Mouse (Mus musculus) olfactory bulb, adult 2 months (tissue): ENCODE results near the gene Sbk1.
"Not testable (repeated sequence)": the region's sequence is repeated elsewhere in the genome, so short reads cannot be mapped to it uniquely, and the experiment has no call there.

Source experiments
- CTCF ChIP-seq: fragments of 200-500 bp; IDR thresholded peaks from 2 replicates; pipeline ENCODE4 v1.5.1; 2012; ENCODE audit warnings: low read depth, mild to moderate bottlenecking, low read length, moderate library complexity; ENCODE audit not compliant: insufficient read depth
- POLR2A ChIP-seq: fragments of 200-500 bp; IDR thresholded peaks from 2 replicates; pipeline ENCODE4 v1.6.1; 2012; ENCODE audit warnings: mild to moderate bottlenecking, low read depth, low read length, moderate library complexity; ENCODE audit not compliant: insufficient read depth

DNA sequence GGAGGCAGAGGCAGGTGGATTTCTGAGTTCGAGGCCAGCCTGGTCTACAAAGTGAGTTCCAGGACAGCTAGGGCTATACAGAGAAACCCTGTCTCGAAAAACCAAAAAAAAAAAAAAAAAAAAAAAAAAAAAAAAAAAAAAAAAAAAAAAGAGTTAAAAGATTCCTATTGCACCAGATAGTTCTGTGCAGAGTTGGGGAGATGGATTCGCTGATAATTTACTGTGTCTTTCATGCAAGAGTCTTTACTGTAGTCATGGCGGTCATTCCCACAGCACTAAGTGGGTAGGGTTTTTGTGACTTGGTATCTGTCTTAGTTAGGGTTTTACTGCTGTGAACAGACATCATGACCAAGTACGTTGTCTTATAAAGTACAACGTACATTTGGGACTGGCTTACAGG is 56.4 kb downstream of the Sbk1 start:
- not testable (repeated sequence) for TF ChIP-seq CTCF, POLR2A
